Mouse (Mus musculus): ENCODE results near the gene 0610010K14Rik.

0610010K14Rik gene

GRCm38 (mm10) chr11:70237457-70238167 is at the start of gene 0610010K14Rik:
Gene 0610010K14Rik, minus strand, starts transcription at chr11:70237914.
- DNase-seq, result peak; percentile 97

DNA sequence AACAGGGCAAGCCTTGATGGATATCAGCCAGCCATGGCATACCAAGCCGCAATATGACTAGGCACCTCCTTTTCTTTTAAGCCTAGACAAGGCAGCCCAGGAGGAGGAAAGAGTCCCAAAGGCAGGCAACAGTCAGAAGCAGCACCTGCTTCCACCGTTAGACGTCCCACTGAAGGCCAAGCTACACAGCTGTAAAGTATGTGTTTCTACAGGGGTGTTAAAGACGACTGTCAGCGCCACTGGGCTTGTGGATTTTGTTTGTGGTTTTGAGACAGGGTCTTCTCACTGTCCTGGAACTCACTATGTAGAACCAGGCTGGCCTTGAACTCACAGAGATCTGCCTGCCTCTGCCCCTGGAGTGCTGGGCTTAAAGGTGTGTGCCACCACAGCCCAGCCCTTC is 48.0 kb upstream of the 0610010K14Rik start:
- DNase-seq, result no peak

DNA sequence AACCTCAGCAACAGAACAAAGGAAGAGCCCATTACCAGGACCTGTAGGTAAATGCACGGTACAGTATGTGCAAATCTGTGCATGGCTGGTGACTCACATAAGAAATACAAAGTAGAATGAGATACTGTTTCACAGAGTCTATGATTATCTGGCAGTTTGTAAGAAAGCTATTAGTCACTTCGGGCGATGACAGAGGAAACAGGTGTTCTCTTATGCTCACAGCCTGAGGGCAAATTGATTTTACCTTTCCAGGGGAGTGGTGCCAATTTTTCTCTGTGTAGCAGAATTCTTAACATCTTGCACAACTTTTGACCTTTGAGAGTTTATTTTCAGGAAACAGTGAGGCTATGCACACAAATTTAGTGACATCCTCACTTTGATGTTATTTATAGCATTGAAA is 47.0 kb upstream of the 0610010K14Rik start:
- no peak for DNase-seq

- DNase-seq, result no peak
These were observed 46.0 kb upstream of the 0610010K14Rik start for GRCm38 (mm10) chr11:70283666-70284065.

DNA sequence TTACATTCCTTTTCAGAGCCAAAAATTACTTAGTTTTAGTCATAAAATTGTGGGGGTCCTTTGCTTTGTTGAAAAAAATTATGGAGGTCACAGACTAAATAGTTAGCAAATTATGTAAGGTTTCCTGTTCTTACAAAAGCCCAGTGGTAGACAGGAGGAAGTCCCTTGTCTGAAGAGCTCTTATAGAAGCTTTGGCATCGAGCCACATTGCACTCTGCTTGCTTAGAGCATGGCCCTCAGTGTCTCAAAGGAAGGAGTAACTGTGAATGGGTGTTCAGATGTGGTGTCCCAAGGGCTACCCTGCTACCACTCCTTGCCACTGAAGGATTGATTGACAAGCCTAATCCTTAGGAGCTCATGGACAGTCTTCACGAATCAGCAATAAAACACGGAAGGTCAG is 42.7 kb upstream of the 0610010K14Rik start:
- DNase-seq, result peak; percentile 85

- DNase-seq, result no peak
These were observed 41.2 kb upstream of the 0610010K14Rik start for GRCm38 (mm10) chr11:70278961-70279360.

- DNase-seq, result no peak
These were observed 33.9 kb upstream of the 0610010K14Rik start for GRCm38 (mm10) chr11:70271641-70272040.

- peak; percentile 50 for DNase-seq
These were observed 28.7 kb upstream of the 0610010K14Rik start for GRCm38 (mm10) chr11:70266405-70266804.

DNA sequence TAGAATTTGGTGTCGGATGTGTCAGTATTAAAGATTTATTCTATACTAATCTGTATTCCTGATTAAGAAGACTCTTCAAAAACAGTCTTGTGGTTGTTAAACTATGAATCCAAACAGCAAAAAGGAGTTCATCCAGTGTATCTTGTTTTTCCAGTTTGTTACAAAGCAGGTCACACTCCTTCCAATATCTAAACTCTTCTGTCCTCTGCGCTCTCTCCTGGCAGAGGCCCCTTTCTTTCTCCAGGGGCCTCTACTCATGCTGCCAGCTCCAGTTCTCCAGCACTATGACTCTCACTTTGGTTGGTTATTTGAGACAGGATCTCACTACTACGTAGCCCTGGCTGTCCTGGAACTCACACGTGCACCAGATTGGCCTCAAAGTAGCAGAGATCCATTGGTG is 28.1 kb upstream of the 0610010K14Rik start:
- DNase-seq, result no peak

GRCm38 (mm10) chr11:70265252-70265651 is 27.5 kb upstream of the 0610010K14Rik start:
- DNase-seq, result no peak

- DNase-seq, result no peak
These were observed 21.3 kb upstream of the 0610010K14Rik start for GRCm38 (mm10) chr11:70259035-70259434.

GRCm38 (mm10) chr11:70254931-70255531 is 17.3 kb upstream of the 0610010K14Rik start, which contains the start of gene Alox12:
Gene Alox12, minus strand, starts transcription at chr11:70255353.
- peak; percentile 66 for DNase-seq

DNA sequence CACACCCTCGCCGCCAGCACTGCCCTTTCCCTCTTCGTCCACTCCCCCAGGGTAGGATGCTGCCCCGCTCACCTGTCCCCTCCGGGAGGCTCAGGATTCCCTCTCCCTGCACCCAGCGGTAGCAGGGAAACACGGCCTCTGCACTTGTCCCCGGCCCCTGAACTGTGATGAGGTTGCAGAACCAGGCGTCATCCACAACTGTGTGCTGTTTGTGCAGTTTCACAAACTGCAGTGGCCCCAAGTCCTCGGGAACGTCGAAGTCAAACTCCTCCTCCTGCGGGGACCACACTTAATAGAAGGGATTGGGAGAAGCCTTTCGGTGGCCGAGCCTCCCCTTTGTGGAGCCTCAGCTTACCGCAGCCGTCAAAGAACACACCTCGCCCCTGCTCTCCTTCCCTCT is 16.6 kb upstream of the 0610010K14Rik start:
- DNase-seq, result no peak

GRCm38 (mm10) chr11:70251853-70252252 is 14.1 kb upstream of the 0610010K14Rik start:
- no peak for DNase-seq

DNA sequence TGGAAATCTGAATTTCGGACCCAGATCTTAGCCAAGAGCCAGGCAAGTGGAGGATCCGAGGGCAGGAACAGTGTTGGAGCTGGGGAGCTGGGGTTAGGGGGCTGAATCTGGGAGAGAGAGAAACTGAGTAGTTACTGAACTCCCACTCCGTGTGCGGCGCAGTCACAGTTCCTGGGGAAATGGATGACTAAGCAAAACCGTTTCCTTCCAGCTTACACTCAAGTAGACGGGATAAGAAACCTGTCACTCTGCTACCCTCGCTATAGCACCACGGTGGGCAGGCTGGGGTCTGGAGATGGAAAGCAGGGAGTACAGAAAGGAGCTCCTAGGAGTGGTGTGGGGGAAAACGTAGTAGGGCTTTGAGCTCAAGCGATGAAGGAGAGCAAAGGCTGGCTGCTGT is 12.4 kb upstream of the 0610010K14Rik start:
- no peak for DNase-seq

- DNase-seq, result peak; percentile 87
These were observed 9.6 kb upstream of the 0610010K14Rik start for GRCm38 (mm10) chr11:70247136-70247845.

DNA sequence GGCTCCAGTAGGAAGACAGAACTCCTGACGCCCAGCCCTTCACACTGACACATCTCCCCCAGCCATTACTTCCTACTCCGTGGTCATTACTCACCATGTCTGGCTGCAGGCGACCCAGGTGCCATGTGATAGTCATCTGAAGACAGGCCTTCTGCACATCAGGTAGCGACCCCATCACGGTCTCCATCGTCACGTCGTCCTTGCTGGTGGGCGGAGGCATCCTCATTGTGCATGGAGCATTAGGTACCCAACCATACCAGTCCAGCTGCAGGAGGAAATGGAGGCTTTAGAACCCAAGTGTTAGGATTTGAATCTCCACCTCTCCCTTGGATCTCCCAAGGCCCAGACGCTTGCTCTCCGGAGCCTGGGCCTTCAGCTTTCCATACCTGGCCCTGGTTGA is 4.9 kb upstream of the 0610010K14Rik start:
- DNase-seq, result no peak

DNA sequence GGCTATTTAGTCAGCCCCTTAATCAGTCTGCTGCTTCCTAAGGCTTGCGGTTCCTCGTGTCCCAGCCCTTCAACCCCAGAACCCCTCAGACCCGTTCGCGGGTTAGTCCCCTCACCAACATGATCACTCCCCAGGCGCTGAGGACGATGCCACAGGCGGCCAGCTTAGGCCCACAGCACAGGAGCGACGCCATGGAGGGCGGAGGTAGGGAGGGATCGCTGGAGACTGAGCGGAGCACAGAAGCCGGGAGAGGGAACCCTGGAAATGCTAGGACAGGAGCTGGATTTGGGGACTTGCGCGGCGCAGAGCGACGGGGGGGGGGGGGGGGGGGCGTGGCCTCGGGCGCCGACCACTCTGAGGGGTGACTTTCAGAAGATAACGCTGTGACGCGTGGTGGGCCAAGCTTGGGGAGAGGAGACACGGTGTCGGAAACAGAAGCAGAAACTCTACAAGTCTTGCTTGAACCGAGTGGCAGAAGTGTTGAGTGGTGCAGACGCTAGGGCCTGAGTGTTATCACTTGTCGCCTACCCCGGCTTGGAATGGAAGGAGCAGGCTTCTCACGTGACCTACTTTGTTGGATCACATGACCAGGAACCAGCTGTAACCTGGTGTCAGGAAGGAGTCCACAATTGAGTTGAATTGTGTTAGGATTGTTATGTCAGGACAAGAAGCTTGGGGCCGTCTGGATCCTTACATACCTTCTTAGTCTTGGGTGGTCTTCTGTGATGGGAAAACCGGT is 2.0 kb upstream of the 0610010K14Rik start, which contains the start of the genes Gm21988 and Rnasek:
Gm21988 (minus strand) TSS at position 290 of the 739 bp plus-strand sequence.
Rnasek (minus strand) TSS at position 302 of the 739 bp plus-strand sequence.
- DNase-seq, result peak; percentile 93

DNA sequence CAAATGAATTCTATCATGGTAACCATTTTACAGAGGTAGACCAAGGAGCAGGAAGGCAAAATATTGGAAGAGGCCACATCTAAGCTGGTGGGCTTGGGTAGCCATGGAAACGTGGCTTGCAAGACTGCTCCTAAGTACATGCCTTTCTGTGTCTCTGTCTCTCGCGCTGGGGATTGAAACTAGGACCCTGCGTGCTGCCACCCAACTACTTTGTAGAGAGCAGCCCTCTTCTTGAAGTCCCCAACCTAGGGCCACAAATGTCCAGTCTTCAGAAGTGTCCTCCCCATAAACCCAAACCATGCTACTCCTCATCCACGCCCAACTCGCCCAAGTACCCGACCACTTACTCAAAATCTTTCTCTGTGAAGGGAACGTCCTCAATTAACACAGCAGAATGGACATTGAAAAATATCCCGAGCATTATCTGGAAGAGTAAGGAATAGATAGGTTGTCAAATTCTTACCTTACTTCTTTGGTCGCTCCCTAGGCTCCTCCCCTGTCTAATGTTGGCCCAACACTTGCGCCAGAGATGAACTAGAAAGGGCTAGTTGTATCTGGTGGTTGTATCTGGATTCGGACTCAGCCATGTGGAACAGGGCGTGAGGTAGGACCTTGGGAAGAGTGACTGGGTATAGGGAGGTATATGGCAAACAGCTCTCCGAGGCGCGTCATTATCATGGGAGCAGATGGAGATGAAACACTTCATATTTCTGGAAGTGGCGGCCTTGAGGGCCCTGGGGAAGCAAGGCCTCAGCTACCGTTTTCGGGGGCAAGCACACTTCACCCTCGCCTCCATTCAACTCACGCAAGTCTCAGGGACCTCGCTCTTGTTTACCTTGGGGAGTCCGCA is 1.1 kb upstream of the 0610010K14Rik start:
- no peak for DNase-seq

GRCm38 (mm10) chr11:70236717-70237116 is 997 bp downstream of the 0610010K14Rik start:
- DNase-seq, result no peak

GRCm38 (mm10) chr11:70235254-70235900 is 2.3 kb downstream of the 0610010K14Rik start:
- DNase-seq, result no peak

Measured in lung, postnatal 36 days (tissue).